Mouse (Mus musculus) neural tube, embryonic 10.5 days (tissue): Measurements from ENCODE around the gene Actr3.
A peak's percentile ranks its signal among the peaks of the same experiment; 100 is the strongest.
"Not testable (repeated sequence)": the region's sequence is repeated elsewhere in the genome, so short reads cannot be mapped to it uniquely, and the experiment has no call there.

Experiments
- DNase-seq: peaks from one replicate; pipeline ENCODE4 v3.0.0-alpha.2; 2017; ENCODE audit warnings: low spot score; ENCODE audit errors: extremely low spot score

Gene Actr3

DNA sequence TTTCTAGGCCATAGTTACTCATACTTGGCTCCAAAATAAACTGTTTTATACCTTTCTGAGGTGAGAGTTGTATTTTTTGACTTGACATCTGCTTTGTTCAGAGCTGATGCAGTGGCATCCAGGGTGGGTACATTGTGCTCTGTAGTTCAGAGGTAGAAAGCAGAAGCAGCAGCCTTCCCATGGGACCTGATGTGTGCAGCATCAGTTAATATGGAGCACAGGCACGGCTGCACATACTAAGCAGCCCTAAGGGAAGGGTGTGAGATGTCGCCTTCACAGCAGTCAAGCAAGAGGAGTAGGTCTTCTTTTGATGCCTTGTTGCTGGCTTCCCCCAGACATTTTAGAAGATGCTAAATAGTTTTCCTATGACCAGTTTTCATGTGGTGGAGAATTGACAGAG lies 3.3 kb upstream of the Actr3 start:
- no peak for DNase-seq

DNA sequence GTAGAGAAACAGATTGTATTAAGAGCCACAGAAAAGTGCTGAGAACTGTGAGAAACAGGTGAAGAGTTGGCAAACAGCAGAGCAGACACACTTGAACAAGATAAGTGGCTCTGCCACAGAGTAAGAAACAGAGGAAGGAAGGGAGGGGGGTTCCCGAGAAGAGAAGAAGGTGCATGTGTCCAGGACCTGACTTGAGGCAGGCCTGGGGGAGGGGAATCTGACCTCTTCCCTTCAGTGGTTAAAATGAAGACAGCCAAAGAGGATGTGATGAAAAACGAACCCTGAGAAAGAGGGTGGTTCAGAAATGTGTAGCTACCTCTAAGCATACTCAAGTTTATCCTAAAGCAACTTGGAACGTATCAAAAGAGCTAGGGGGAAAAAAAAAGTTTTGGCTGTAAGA lies 2.4 kb upstream of the Actr3 start:
- DNase-seq = no peak

DNA sequence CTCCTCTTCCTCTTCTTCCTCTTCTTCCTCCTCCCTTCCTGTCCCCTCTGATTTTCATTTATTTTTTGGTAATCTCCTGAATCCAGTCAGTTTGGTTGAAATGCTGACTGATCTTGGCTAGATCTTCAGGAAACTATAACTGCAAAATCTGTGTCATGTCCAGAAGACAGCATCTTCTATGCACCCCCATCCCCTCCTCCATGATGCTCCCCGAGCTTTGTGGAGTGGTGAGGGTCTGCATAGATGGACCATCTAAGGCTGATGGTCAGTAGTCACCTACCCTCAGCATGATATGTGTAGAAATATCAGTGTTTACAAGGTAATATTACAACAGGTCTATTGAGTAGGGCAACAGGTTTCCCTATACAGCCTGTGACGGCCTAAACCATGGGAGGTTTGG lies 1.6 kb upstream of the Actr3 start:
- DNase-seq = no peak

DNA sequence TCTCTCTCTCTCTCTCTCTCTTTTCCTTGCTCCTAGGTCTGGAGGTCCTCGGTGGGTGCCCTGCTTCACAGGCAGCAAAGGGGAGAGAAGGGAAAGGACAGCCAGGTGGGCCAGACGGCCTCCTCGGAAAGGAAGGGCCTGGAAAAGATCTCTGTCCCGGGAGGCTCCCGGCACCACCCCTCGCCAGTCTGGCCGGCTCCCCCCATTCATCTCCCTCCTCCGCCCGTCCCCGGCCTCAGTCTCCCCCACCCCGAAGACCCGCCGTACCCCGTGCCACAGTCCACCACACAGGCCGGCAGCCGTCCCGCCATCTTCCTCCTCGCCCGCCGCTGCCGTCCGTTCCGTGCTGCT lies 534 bp downstream of the Actr3 start:
- DNase-seq = no peak

DNA sequence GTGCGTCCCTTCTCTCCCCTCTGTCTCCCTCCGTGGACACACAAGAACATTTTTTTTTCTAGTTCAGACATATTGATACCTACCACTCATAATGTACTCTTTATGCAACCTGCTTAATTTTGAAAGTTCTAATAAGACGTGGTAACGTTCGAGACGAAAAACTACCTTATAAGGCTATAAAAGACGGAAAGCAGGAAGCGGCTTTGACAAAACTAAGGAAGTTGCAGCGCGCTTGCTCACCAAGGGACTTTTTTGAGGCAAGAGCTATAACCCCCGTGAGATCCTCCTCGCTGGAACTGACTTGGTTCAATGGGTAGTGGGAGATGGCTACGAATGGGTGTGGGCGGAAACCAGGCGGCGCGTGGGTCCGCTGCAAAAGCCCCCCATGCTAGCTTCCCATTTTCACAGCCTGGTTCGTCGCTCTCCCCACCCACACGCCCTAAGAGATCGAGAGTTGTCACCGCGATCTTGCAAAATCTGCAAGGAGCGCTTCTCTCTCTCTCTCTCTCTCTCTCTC lies 984 bp downstream of the Actr3 start:
- DNase-seq = no peak

DNA sequence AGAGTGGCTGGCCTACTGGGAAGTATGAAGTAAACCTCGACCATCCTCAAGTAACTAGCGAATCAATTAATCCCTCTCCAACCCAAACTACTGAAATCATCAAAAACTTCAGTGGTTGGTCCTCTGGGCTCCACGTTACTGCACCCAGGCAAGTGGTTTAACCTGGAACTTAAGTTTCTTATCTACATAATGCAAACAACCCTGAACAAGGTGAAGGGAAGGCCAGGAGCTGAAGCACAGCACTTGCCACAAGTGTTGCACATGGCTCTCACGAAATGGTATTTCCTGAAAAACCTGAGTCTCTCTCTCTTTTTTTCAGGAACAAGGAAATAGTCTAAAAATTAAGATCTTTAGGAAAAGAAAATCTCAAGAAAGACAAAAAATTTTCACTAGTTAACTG lies 4.2 kb downstream of the Actr3 start:
- DNase-seq = no peak

DNA sequence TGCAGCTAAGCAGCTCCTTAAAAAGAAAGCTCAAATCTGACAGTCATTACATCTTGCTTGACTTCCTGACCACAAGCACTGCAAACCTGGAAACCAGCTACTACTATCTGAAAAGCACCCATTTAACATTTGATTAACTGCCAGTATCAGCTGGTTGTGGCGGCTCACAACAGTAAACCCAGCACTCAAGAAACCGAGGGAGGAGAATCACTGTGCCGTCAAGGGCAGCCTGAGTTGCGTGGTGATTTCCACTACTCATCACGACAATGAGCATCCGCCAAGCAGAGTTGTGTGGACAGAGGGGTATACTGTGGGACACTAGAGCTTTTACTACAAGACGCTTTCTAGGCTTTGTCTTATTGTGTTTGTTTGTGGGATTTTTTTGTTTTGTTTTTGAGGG lies 4.8 kb downstream of the Actr3 start:
- no peak for DNase-seq

DNA sequence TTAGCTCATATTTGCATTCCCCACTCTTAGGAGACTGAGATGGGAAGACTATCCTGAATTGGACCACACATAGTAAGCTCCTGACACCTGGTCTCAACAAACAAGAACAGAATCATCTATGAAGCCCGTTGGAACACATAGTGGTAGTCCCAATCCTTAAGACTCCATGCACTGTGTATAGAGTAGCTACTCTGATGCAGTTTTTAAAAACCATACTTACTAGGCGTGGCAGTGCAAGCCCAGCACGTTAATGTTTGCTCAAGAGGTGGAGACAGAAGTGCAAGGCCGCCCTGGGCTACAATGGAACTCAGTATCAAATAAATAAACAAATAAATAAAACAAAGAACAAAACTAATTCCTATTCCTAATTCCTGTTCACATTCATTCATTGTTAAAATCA lies 5.5 kb downstream of the Actr3 start:
- no peak for DNase-seq

DNA sequence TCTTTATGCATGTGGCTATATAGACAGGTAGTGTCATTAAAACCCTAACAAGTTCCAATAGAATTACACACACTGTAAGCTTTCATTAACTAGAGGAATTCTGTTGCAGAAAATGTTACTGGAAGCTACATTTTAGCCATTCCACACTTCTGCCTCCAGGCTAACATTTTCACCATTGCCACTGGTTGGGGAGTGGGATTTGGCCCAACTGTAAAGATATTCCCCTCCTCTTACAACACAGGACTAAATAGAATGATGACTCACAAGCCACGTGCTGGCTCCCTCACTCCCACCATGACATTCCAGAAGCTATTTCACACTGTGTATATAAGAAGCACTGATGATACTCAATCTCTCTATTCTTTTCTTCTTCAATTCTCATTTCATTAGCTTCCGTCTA lies 7.2 kb downstream of the Actr3 start:
- no peak for DNase-seq

DNA sequence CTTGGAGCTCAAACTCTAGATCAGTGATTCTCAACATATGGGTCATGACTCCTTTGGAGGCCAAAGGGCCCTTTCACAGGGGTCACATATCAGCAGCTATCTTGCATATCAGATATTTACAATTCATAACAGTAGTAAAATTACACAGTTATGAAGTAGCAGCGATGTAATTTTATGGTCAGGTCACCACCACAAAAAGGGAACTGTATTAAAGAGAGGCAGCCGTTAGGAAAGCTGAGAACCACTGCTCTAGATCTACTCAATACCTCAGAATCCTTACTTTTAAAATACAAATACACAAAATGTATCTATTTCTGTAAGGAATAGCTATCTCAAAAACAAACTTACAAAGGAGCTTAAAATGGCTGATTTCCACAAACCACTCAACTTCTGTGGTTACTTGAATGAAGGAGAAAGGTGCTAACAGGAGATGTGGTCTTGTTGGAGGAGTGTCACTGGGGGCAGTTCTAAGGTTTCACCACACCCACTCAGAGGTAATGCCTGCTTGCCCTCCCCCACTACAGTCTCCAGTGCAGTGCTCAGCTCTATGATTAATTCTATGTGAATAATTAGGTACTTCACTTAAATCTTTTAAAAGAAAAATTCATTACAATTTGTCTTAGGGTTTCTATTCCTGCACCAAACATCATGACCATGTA lies 9.0 kb downstream of the Actr3 start:
- DNase-seq = no peak

DNA sequence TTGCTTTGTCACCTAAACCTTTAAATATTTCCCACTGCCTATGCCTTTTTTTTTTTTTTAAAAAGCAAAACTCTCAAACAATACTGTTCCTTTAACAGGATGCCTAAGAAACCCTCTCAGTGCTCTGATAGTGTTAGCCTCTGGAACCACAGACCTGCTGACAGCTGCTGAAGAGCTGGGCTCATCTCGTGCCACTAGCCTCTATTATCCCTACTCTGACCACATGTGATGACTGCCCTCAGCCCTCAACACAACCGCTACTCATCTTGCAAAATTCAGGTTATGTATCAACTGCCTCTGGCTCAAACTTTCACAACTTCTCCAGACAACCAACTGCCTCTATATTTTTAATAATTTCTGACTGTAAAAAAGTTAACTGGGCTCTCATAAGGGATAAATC lies 15.6 kb downstream of the Actr3 start:
- DNase-seq = no peak

DNA sequence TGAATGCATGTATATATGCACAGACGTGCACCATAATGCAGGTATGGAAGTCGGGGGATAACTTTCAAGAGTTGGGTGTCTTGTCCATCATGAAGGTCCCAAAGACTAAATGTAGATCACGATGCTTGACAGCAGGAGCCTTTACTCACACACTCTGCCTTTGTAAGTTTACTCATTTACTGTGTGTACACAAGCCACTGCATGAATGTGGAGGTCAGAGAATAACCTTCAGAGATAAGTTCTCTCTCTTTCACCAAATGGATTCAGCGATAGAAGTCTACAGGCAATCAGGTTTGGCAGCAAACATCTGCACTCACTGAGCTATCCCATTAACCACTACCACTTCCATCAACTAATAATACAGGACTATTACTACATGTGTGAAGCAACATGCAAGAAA lies 16.8 kb downstream of the Actr3 start:
- DNase-seq = no peak

DNA sequence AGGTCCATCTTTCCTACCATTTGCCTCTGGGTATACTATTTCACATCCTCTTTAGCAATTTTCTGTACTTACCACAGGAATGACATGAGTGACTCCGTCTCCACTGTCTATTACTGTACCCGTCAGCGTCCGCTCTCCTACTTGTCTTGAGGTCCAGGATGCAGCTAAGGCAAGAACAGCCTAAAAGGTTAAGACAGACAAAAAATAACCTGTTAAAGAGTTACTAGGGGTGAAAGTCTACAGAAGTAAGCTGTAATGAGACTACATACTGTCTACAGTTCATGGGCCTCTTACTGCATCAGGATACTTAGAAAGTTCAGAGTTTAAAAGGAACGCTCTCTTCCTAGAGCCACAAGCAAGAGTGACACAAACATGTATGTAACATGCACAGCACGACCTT lies 28.3 kb downstream of the Actr3 start:
- DNase-seq = no peak

DNA sequence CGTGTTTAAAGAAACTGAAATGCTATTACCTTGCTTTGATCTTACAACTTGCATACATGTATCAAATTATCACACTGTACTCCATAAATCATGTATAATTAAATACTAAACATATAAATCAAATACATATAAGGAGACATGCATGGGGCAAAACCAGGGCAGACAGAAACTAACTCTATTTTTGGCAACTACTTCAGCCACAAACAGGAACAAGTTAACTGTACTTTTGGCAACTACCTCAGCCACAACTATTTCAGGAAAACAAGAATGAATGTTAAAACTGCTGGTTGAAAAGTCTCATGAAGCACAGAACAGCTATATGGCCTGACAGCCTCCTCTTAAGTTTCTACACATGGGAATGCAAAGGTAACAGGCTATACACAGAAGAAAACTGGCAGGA lies 40.1 kb downstream of the Actr3 start:
- DNase-seq = no peak

DNA sequence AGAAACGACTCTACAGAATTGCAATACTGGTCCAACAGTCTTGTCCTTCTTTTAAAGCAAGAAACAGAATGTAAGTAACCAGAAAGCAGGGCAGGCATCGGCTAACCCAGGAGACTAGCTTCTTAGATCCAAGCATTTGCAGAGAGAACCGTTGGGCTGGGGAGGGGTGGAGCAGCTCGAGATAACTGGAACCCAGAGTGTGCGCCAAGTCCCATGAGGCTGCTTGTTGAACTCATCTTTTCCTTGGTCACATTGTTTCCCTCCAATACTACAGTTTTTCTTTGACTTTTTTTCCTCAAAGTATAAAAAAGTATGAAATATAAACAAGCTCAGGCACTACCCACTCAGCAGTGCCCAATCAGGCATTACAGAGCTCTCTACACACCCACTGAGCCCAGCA lies 42.2 kb downstream of the Actr3 start:
- not testable (repeated sequence) for DNase-seq

DNA sequence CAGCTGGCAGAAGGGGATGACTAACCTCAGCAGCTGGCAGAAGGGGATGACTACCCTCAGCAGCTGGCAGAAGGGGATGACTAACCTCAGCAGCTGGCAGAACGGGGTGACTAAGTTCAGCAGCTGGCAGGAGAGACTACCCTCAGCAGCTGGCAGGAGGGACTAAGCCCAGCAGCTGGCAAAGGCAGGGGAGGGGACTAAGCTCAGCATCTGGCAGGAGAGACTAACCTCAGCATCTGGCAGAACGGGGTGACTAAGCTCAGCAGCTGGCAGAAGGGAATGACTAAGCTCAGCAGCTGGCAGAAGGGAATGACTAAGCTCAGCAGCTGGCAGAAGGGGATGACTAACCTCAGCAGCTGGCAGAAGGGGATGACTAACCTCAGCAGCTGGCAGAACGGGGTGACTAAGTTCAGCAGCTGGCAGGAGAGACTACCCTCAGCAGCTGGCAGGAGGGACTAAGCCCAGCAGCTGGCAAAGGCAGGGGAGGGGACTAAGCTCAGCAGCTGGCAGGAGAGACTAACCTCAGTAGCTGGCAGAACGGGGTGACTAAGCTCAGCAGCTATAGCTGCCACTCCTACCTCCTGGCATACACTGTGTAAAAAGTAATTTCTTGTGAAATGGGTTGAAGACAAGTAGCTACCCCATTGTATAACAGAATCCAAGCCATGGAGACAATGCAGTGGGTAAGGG lies 45.3 kb downstream of the Actr3 start:
- not testable (repeated sequence) for DNase-seq

DNA sequence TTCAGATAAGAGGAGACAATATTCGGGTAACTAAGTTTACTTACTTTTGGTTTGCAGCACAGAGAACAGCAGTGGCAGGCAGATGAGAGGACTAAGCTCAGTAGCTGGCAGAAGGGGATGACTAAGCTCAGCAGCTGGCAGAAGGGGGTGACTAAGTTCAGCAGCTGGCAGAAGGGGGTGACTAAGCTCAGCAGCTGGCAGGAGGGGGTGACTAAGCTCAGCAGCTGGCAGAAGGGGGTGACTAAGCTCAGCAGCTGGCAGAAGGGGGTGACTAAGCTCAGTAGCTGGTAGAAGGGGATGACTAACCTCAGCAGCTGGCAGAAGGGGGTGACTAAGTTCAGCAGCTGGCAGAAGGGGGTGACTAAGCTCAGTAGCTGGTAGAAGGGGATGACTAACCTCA lies 45.9 kb downstream of the Actr3 start:
- not testable (repeated sequence) for DNase-seq

DNA sequence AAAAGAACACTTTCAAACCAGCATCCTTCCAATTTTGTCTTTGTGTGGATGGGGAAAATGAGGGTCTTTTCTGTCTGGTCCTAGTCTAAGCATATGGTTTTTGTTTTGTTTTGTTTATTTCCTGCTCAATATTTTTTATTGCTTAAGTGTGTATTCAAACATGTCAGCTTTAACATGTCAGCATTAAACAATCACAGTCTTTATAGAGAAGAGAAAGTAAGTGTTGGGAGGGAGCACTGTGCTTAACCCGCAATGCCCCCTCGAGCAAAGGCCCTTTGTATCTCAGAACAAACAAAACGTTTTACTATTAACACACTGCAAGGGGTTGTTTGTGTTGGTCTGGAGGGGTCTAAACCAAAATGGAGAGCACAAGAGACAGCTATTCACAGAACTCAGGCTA lies 47.2 kb downstream of the Actr3 start:
- DNase-seq = no peak

DNA sequence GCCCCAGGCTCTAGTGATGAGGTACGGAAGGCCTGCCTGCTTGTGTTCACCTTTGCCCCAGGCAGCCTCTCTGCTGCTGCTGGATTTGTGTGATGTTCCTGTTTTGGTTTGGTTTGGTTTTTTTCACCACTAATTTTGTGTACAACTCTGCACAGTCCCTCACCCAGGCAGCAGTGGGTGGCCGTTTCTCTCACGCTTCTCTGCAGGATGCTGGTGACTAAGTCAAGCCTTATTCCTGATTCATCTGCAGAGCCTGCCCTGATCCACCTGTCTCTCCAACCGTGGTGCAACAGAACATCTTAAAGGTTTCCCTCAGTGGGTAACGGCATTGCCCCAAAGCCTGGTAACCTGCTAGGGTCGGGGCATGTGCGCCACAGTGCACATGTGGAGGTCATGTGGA lies 49.3 kb downstream of the Actr3 start:
- no peak for DNase-seq

DNA sequence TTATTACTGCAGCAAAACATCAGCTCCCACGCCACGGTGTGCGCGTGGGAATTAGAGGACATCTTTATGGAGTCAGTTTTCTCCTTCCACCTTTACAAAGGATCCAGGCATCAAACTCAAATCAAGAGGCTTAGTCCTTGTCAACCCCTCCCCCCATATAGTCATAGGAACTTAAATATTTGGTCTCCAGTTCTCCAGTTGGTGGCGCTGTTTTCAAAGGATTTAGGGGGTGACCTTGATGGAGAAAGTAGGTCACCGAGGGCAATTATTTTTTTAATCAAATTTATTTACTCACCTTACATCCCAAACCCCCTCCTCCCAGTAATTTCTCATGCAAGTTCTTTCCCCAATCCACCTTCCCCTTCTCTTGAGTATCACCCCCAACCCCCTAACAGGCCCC lies 52.9 kb downstream of the Actr3 start:
- DNase-seq = no peak

DNA sequence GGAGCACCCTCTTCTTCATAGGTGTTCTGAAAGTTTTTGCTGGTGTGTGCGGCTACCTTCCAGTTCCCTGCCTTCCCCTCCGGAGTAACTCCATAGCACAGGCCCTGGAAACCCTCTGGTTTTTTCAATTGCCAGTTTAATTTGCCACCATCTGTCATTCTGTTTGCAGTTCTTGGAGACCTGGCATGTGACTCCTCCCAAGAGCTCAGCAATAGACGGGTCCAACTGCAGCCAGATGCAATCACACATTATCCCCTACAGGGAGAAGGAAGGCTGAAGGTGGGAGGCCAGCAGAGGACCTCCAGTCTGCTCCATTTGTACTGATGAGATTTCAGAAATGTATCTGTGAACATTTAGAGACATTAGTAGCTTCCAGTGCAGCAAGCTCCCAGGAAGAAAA lies 56.6 kb downstream of the Actr3 start:
- no peak for DNase-seq

DNA sequence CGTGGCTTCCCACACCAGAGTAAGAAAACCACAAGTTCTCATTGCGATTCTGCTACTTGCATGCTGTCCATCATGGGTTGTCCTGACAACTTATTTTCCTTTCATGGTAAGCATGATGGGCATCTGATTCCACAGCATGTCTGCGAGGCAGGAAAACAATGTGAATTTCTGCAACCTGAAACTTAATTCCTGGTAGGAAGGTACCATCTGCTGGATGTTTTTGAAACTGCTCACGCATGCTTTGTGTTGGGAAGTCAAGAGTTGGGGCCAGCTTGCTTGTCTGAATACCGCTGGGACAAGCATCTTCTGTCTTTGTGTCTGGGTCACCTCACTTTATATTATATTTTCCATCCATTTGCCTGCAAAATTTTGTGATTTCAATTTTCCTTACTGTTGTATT lies 62.7 kb downstream of the Actr3 start:
- no peak for DNase-seq

DNA sequence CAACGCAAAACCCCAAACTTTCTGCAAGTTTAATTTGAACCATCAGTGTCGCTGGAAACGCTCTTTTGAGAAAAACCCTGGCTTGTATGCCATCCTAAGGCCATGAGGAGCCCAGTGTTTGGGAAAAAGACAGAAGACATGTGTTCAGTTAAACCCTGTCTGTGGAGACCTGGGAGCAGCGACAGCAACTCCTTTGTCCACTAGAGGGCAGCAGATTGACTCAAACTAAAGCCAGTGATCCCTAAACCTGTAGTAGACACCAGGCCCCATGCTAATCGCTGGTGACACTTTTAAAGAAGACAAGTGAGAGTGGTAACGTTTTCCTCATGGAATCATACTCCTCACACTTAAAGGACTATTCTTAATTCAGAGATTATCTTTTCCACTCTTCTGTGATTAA lies 64.7 kb downstream of the Actr3 start:
- peak; percentile 47 for DNase-seq
